ENCODE assay signal across 29 mouse cellular contexts in genomic region chr4:86486901-86487300, GRCm38 (mm10).
"Had no signal": no experiment of that assay in that cellular context is flagged by ENCODE, and none has a peak within 500 bp of the region (broad histone marks: within the 10 kb centered on the region; RNA-seq: fewer than 3 reads in every experiment).

No protein-coding gene starts in this region.

- DNase-seq: gastrocnemius, adult 2 months; gastrocnemius, postnatal 10 days; gastrocnemius, postnatal 25 days; heart, postnatal 14 days; heart, postnatal 36 days; kidney, adult 11 months; kidney, adult 2 months; kidney, adult 9 months; kidney, postnatal 14 days; kidney, postnatal 36 days; layer of hippocampus, adult 9-11 months; layer of hippocampus, postnatal 36 days; left cerebral cortex, postnatal 4 days; liver; liver, embryonic 13.5 days; liver, postnatal 0 days had no signal

- H3K36me3 ChIP-seq: heart, embryonic 13.5 days; heart, embryonic 15.5 days; hindbrain, embryonic 10.5 days; hindbrain, embryonic 12.5 days; hindbrain, embryonic 15.5 days; kidney, embryonic 15.5 days; limb, embryonic 12.5 days; liver, embryonic 13.5 days; liver, embryonic 15.5 days had no signal

- H3K4me2 ChIP-seq: heart, embryonic 11.5 days; heart, embryonic 13.5 days; heart, embryonic 15.5 days; hindbrain, embryonic 12.5 days; hindbrain, embryonic 15.5 days; kidney, embryonic 15.5 days; limb, embryonic 12.5 days; liver, embryonic 11.5 days; liver, embryonic 13.5 days; liver, embryonic 15.5 days had no signal

- H3K4me1 ChIP-seq: heart, embryonic 15.5 days; hindbrain, embryonic 10.5 days; hindbrain, embryonic 12.5 days; hindbrain, embryonic 15.5 days; liver, embryonic 13.5 days; liver, embryonic 15.5 days had no signal

- H3K9me3 ChIP-seq: heart, embryonic 13.5 days; heart, embryonic 15.5 days; hindbrain, embryonic 10.5 days; hindbrain, embryonic 12.5 days; hindbrain, embryonic 15.5 days; kidney, embryonic 15.5 days; limb, embryonic 12.5 days; liver, embryonic 13.5 days; liver, embryonic 15.5 days had no signal

- H3K27ac ChIP-seq: gastrocnemius, adult 2 months; heart, embryonic 13.5 days; heart, embryonic 15.5 days; hindbrain, embryonic 10.5 days; hindbrain, embryonic 12.5 days; hindbrain, embryonic 15.5 days; hindbrain, postnatal 0 days; kidney, embryonic 15.5 days; kidney, postnatal 0 days; liver, embryonic 13.5 days; liver, embryonic 15.5 days had no signal

- H3K9ac ChIP-seq: heart, embryonic 13.5 days; heart, embryonic 15.5 days; hindbrain, embryonic 12.5 days; hindbrain, embryonic 15.5 days; kidney, embryonic 15.5 days; limb, embryonic 12.5 days; liver, embryonic 13.5 days; liver, embryonic 15.5 days; liver, postnatal 0 days had no signal

- H3K4me3 ChIP-seq: gastrocnemius, adult 2 months; heart, embryonic 13.5 days; heart, embryonic 15.5 days; hindbrain, embryonic 10.5 days; hindbrain, embryonic 12.5 days; hindbrain, embryonic 15.5 days; kidney, embryonic 15.5 days; limb, embryonic 12.5 days; liver, embryonic 13.5 days; liver, embryonic 15.5 days had no signal

- ATAC-seq: hindbrain, postnatal 0 days; intestine, embryonic 16.5 days; liver, postnatal 0 days had no signal

- H3K27me3 ChIP-seq: heart, embryonic 13.5 days; heart, embryonic 15.5 days; hindbrain, embryonic 12.5 days; hindbrain, embryonic 15.5 days; kidney, embryonic 15.5 days; limb, embryonic 12.5 days; liver, embryonic 13.5 days; liver, embryonic 15.5 days had no signal
